Mouse (Mus musculus): ENCODE results near the gene Rtkn.

DNA sequence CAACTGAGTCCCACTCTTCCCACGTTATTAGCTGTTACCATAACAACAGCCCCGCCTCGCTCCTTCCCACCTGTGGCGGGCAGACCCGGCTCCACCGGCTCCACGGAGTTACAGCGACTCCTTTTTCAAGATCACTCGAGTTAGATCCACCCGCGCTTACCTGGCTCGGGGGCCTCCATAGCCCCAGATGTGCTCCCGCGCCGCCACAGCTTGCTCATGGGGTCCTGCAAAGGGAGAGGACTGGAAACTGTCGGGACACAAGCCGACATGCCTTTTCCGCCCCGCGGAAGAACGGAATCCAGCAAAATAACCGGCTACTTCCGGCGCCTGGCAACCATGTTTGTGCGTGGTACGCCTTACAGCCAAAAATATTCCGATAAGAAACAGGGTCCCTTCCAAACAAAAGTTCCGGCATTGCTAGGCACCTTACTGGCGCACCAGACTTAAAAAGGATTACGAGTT lies 10.4 kb upstream of the Rtkn start:
- TF ChIP-seq CTCF (IDR thresholded peaks at IDR 0.05; ENCODE audit: low read depth) (no peak), EP300 (IDR thresholded peaks at IDR 0.05; ENCODE audit: low read depth) (0 out of 2 replicates have a peak, but pooled peaks have one; percentile 70)

All from heart, postnatal 0 days (tissue).